Mouse (Mus musculus): ENCODE results near the gene Cfap157.

Gene Cfap157

DNA sequence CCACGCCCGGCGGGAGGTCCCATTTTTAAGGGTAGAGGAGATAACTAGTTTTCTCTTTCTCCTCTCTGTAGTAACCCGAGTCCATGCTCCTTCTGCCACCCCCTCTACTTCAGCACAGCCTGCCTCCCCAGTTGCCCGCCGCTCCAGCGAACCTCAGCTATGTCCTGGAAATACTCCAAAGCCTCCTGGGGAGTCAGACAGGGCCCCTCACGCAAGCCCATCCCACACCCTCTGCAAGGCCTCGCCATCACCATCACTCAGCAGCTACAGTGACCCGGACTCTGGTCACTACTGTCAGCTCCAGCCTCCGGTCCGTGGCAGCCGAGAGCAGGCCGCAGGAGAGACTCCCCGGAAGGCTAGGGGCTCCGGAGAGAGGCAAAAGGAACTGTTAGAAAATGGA is 35.1 kb downstream of the Cfap157 start:
- DNase-seq, result no peak

DNA sequence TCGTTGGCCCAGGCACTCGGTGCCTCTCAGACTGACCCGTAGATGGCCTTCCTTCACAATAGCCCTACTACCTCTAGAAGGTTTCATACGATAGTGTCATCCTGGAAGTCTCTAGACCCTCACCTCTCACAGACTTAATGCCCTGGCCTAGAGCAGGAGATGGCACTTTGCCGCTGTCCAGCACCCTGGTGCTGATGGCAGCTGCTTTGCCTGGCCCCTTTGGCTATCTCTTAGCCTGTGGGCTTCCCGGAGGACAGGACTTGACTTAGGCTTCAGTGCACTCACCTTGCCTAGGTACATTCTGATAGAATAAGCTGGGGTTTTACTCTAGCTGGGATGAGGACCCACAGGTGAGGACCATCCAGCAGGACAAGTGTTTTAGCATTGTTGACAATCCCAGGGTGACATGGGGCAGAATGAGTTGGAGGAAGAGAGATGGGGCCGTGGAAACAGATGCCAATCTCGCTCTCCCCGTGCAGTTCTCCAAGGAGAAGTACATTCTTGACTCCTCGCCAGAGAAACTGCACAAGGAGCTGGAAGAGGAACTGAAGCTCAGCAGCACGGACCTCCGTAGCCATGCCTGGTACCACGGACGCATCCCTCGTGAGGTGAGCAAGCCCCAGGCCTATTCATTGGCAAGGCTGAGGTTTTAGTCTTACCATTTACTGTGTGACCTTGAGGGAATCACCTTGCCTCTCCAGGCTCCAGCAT is 39.8 kb downstream of the Cfap157 start:
- DNase-seq, result no peak

- DNase-seq, result no peak
These were observed 42.1 kb downstream of the Cfap157 start for GRCm38 (mm10) chr2:32742173-32742531.

GRCm38 (mm10) chr2:32741273-32742172 is 42.7 kb downstream of the Cfap157 start:
- no peak for DNase-seq

- no peak for DNase-seq
These were observed 43.3 kb downstream of the Cfap157 start, which contains the start of gene 6330409D20Rik for GRCm38 (mm10) chr2:32740916-32741272. 6330409D20Rik (minus strand) TSS chr2:32741016.

- DNase-seq, result no peak
These were observed 44.9 kb downstream of the Cfap157 start for GRCm38 (mm10) chr2:32739311-32739710.

DNA sequence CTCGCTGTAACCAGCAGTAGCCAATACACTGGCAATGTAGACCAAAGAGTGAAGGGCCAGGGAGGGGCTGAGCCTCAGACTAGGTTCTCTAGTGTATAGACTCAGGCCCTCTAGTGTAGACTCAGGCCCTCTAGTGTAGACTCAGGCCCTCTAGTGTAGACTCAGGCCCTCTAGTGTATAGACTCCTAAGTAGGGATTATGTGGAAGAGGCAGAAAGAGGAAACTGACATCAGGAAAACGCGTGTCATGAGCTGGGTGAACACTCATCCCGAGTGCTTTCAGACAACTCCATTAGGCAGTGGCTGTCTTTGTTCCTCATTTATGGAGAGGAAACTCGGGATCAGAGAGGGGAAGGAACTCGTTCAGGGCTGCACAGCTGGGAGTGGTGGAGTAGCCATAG is 47.2 kb downstream of the Cfap157 start:
- DNase-seq, result no peak

- no peak for DNase-seq
These were observed 47.9 kb downstream of the Cfap157 start for GRCm38 (mm10) chr2:32736306-32736829.

DNA sequence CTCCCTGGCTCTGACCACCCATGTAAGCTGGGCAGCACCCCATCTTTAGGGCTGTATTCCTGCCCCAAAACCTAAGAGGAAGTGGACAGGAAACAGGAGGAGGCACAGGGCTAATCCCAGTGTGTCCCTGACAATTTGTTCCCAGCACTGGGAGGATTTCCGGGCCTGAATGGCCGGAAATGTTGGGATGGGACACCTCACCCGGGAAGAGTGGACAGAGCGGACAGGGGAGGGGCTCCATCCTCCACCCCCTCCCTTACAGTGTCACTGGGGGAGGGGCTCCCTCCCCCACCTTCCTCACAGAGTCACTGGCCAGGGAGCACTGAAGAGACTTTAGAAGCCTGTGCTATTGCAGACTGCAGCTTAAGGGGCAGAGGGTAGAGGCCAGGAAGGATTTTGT is 49.3 kb downstream of the Cfap157 start:
- DNase-seq, result no peak

- no peak for DNase-seq
These were observed 49.7 kb downstream of the Cfap157 start for GRCm38 (mm10) chr2:32734480-32734879.

GRCm38 (mm10) chr2:32732695-32733094 is 51.5 kb downstream of the Cfap157 start:
- DNase-seq, result no peak

DNA sequence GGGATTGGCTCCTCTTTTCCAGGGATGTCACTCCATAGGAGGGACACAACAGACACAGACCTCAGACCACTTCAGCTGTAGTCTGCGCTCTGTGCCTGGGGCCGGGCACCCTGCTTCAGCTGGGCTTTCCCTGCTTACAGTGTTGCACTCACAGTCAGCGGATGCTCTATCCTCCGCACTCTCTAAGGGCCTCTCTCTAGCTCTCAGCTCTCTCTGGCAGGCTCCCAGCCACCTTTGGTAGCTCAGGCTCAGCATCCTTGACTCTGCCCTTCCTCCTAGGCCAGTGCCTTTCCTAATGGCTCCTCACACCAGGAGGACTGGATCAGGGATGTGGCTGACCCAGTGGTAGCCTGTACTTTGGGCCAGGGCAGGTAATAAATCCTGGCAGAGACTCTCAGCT is 52.3 kb downstream of the Cfap157 start:
- no peak for DNase-seq

DNA sequence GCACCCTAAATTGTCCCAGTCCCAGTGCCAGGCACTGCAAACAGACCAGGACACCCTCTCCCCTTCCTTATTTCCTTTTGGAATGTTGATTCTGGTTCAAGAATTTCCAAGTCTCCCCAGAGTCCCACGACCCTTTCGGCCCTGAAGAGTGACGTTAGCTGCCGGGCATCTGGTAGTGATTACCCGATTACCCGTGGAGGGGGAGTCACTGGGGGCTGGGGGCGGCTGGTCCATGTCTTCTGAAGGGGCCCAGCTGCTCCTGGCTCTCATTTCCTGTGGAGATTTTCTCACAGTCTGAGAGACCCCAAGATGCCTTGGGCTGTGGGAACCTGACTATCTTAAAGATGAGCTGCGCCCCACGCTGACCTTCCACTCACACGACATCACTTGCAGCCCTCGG is 53.4 kb downstream of the Cfap157 start:
- no peak for DNase-seq

- no peak for DNase-seq
These were observed 54.7 kb downstream of the Cfap157 start for GRCm38 (mm10) chr2:32729547-32729946.

- peak in 1 of 2 experiments; percentile 40 for DNase-seq
These were observed 55.8 kb downstream of the Cfap157 start for GRCm38 (mm10) chr2:32728463-32728862.

DNA sequence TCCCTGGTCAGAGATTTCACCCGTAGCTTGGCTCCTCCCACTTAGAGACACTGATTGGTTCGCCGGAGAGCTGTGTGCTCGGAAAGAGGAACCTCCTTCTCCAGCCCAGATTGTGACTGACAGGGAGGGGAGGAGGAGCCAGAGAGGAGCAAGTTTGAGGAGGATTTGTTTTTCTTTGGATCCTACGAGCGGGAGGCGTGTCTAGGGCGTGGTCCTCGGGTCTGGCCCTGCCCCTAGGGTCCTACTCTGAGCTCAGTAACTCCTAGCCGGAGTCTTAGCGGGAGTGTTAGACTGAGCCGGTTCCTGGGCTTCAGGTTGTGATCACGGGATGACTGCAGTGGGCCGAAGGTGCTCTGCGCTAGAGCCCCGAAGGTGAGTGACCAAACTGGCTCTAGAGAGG is 56.8 kb downstream of the Cfap157 start:
- peak; percentile 70 to 84 for DNase-seq
